Mouse (Mus musculus): ENCODE data around the gene Cdk6. TPM values are rescaled to one million over a fixed set of nuclear protein-coding genes. Genes with fewer than 3 reads are reported as not detected.
A peak's percentile ranks its signal among the peaks of the same experiment; 100 is the strongest.
"Not testable (repeated sequence)": the region's sequence is repeated elsewhere in the genome, so short reads cannot be mapped to it uniquely, and the experiment has no call there.

The Cdk6 gene
- total RNA-seq, 2 experiments from 2014 or later = 39.0 to 43.4 TPM

DNA sequence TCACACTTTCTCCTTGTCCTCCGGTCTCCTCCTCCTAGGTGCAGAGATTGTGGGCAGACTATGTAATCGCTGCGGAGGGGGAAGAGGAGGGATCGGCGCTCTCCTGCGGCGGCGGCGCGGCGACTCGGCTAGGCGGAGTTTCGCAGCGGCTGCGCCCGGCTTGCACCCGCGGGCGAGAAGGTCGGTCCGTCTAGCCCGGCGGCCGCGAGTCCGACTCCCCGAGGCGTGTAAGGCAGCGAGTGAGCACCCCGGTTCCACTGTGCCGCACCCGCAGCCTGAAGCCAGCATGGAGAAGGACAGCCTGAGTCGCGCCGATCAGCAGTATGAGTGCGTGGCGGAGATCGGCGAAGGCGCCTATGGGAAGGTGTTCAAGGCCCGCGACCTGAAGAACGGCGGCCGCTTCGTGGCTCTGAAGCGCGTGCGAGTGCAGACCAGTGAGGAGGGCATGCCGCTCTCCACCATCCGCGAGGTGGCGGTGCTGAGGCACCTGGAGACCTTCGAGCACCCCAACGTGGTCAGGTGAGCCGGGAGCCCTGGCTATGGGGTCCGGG is 2.9 kb downstream of the Cdk6 start:
- peak; percentile 66 to 67 for DNase-seq (ENCODE audit: low spot score in 2 of 2)

DNA sequence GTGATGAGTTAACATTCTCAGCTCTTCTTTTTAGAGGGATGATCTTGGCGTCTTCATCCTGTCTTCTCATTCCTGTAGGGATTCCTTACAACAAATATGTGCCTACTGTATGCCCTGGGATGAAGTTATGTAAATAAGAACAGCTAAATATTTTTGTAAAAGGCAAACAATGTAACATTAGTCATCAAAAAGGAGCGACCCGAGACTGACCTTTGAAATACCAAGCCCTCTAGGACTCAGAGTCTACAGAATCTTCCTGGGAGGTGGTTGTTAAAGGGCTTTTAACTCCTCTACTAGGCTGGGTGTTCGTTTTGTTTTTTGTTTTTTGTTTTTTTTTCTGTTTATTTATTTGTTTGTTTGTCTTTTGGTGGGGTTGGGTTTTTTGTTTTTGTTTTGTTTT is 4.3 kb downstream of the Cdk6 start:
- not testable (repeated sequence) for DNase-seq (ENCODE audit: low spot score in 2 of 2)

DNA sequence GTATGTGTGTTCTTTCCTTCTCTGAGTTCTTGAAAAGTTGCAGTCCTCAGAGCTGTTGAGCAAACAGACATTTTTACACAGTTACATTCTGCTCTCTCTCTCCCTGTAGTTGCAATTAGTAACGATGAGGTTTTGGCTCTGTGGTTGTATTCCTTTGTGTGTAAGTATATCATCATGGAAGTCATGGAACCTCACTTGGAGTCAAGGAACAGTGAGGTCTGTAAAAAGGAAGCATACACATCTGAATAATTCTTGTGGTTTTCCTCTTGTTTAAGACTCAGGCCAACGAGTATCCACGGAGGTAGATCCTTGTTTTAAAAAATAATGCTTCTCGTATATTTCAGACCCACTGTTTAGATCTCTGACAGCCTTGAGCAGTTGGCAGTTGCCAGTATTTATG is 8.1 kb downstream of the Cdk6 start:
- DNase-seq (ENCODE audit: low spot score in 2 of 2) = not testable (repeated sequence)

DNA sequence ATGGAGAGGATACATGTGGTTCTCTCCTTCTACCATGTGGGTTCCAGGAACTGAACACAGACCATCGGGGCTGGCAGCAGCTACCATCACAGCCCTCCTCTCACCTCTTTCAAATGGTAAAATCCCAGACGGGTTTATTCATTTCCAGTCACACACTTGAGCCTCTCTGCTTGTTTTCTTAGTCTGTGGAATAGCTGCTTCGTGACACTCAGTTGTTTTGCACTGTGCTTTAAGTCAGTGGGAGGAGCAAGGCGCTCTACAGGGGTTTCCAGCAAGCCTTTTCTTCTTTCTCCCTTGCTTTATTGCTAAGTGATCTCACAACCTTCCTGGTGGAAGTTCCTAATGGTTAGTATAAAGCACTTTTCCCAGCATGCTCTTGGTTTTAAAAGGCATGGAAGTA is 10.6 kb downstream of the Cdk6 start:
- DNase-seq (ENCODE audit: low spot score in 2 of 2) = not testable (repeated sequence)

DNA sequence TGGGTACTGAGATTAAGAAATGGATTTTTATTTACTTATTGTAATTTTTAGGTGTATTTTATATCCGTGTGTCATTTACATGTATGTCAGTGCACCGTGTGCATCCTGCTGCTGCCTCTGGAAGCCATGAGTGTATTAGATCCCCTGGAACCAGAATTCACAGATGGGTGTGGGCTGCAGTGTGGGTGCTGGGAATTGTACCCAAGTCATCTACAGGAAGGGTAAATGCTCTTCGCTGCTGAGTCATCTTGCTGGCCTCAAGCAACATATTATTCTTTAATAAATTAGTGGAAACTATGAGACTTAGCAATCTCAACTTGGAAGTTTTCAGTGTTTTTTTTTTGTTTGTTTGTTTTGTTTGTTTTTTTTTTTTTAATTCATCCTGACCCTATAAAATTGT is 11.0 kb downstream of the Cdk6 start:
- DNase-seq (ENCODE audit: low spot score in 2 of 2) = no peak

DNA sequence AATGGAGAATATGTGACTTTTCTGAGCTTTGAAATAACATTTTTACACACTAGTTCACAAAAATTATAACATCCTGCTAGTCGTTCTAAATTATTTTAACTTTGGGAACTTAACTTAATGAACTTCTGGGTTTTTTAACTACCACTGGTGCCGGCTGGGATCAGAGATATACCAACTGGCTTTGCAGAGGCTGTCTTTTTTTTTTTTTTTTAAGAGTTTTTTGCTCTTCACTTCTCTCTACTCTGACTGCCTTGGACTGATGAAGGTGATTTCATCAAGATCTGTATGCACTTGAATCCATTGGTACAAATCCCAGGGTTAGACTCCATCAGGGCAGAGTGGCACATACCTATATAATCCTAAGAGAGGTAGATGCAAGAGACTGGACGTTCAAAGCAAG is 11.5 kb downstream of the Cdk6 start:
- DNase-seq (ENCODE audit: low spot score in 2 of 2) = no peak

DNA sequence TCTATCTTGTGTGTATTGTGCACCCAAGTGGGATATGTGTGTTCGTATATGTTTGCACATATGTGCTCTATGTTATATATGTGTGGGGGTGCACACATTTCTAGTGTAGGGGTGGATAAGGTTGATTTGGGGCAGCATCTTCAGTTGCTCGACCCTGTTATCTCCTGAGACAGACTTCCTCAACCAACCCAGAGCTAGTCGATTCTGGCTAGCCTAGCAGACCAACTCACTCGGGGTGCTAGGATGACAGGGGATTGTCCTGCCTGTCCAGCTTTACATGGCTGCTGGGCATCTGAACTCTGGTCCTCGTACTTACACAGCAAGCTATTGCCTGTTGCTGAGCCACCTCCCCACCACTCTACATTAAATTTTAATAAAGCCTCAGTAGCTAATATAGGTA is 13.0 kb downstream of the Cdk6 start:
- no peak for DNase-seq (ENCODE audit: low spot score in 2 of 2)

DNA sequence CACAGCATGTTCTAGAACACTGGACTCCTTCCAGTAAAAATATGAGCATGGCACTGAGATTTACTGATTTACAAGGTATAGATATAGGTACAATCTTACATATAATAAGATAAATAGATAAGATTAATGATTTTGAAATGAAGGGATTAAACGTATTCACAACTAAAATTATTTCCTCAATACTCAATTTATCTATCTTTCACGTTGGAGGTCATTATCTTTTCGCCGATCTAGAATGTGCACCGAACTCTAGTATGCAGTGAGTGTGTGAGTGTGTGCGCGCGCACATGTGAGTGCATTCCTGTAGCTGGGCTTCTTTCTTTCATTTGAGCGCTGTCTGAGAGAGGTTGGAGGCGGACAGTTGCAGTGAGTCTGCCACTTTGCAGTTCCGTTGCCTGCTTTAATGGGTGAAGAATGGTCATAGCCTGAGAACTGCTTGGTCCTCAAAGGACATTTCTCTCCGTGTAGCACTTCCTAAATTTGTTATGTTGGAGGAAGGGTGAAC is 13.8 kb downstream of the Cdk6 start:
- no peak for DNase-seq (ENCODE audit: low spot score in 2 of 2)

DNA sequence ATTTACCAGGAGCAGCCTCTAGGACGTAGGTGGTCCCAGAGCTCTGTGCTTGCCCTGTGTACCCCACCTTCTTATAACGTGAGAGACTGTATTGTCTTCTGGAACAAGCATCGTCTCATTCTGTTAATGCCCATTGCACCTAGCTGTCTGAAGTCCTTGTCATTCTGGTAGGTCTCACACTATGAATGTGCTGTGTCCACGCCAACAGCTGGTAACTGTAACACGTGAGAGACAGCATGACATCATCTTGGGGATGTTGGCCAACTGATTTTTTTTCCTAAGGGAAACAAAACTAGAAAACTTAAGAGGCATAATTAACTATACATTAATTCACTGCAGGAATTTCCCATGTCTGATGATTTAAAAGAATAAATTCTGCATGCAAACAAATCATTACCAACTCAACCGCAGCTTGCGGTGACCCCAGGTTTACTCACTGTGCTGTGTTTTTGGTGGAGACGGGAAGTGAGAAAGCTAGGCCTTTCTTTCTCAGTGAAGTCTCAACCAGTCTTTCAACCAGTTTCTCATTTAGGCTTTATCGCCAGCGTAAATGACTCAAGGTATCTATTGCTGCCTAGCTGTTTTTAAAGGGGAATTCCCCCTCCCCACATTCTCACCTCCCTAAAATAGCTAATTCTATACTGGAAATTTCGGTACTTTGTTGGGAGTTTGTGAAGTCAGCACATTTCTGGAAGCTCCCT is 14.4 kb downstream of the Cdk6 start:
- DNase-seq (ENCODE audit: low spot score in 2 of 2) = no peak

DNA sequence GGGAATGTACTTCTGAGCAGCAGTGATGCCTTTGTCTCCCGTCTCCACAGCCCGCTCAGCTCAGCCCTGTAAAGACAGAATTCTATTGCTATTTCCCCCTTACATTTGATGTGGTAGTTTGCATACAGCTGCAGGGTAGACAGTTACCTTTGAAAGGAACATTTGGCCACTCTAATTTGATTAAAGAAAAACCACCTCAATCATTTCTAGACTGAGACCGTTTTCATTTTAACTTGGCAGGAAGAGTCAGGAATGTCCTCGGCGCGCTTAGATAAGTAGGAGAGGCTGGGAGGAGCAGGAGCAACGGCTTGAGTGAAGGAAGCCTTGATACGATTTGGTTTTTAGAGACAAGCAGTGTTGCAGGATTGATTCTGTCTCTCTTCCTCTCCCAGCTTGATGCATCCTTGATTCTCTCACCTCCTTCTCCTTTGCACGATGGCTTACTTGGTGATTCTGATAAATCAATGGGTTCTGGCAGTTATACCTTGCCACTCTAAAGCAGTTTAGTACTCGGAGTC is 15.0 kb downstream of the Cdk6 start:
- DNase-seq (ENCODE audit: low spot score in 2 of 2) = no peak

DNA sequence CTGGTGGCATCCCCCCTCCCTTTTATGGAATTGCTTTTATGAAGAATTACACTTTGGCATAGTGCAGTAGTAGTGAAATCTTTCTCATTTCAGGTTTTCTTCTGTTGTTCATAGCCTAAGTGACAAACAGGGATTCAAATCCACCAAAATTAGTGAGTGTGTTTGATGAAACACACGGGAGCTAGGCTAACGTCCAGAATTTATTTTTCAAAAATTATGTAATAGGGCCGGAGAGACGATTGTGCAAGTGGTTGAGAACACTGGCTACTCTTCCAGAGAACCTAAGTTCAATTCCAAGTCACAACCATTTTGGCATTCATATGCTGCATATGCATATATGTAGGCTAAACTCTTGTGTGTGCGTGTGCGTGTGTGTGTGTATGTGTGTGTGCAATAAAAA is 16.2 kb downstream of the Cdk6 start:
- DNase-seq (ENCODE audit: low spot score in 2 of 2) = no peak

DNA sequence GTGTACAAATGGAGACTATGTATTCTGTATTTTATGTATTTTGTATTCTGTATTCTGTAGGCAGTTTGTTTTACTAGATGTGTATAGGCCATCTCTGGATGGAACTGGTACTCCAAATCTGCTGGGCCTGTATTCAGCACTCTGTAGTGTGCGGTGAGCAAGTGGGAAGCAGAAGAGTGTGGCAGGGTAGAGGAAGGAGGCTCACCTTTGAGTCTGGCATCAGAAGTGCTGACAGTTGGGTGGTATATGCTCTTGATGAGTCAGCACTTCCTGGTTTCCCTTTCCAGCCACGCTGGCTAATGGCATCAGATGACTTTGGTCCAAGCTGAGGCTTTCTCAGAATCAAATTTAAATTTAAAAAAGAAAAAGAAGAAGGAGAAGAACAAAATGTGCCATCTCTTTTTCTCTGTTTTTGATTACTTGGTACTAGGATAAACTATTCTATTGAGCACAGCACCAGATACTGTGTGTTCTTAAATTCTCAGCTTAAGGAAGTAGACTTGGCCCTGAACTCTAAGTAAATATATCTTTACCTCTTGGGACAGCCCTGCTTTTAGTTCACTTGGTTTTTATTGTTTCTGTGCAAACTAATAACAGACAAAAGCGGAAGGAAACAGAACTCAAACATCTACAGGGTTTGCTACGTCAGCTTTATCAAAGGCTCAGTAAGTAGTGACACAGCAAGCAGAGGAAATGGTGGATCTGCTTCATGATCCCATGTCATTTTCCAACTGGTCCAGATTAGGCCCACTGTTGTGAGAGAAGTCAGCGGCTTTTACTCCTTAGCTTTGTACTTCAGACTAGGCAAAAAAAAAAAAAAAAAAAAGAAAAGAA is 17.6 kb downstream of the Cdk6 start:
- DNase-seq (ENCODE audit: low spot score in 2 of 2) = no peak

DNA sequence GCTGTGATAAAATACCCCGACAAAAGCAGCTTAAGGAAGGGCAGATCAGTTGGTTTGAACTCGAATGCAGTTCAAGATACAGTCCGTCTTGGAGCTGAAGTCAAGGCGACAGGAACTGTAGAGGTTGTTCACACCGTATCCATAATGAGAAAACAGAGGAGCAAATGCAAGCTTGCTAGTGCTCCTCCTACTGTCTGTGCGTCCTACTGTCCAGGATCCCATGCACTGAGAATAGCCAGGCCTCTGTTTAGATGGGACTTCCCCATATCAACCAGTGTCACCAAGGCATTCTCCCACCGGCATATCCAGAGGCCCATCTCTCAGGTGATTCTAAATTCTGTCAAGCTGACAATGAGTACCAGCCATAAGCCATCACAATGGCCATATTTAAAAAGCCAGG is 18.6 kb downstream of the Cdk6 start:
- DNase-seq (ENCODE audit: low spot score in 2 of 2) = no peak

DNA sequence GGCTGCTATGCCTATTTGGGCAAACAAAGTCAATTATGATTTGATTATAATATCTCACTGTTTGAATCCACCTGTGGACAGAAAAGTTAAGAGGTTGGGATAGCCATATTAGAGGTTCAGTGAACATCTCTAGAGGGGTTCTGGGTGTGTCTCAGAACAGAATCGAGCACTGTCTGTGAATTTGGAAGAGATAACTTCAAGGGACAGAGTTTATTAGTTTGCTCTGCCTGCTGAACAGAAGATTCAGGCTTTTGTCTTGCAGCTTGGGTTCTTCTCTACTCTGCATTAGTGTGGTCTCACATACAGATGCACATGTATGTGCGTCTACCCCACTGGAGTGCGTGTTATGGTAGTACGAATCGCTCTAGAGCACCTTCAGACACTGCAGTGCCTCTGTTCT is 20.0 kb downstream of the Cdk6 start:
- DNase-seq (ENCODE audit: low spot score in 2 of 2) = no peak

DNA sequence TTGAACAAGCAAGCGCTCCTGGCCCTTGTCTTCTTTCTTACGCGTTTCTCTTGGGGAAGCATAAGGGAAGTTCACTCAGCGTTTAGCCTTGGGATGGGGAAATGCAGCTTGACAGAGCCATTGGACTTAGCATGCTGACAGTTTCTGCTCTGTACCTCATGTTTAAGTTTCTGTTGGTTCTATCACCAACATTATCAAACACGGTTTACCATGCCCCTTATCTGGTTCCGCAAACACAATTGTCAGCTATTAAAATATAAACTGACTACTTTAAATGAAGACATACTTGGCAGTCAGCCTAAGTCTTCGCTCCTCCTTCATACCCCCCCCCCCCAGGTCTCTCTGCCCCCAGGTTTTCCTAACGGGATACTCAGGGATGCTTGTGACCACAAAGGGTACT is 20.8 kb downstream of the Cdk6 start:
- no peak for DNase-seq (ENCODE audit: low spot score in 2 of 2)

DNA sequence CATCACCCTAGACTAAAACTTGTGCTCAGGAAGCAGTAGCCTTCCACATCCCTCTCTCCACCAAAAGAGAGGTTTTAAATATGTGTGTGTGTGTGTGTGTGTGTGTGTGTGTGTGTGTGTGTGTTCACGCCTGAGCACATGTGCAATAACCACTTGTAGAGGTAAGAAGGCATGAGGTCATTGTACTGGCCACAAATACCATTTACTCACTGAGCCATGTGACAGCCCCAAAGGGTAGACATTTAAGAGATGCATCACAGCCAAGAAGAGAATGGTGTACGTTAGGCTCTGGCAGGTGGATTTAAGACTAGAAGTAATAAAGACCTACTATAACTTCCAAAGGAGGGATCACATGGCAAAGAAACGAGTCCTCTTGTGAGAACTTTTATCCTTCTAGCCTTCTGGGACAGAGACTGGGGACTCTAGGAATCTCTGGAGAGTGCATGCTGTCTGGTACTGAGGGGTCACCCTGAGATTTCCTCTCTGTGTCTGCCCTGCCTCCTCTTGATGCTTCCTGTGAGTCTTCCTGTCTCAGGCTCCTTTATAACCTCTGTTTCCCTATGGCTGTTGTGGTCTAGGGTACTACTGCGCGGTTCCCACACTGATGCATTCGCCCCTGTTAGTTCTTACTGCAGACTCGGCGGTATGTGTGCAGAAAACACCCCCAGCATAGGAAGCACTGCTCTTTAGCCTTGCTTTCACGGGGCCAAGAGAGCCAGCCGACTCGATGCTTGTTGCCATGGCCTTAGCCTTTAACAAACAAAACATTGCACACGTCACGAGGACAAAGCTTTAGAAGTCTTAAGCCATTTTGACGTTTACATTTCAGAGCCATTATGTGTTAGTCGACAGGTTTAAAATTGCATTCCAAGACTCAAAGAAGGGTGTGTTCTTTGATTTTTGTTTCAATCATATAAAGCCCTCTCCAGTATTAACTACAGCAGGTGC is 22.0 kb downstream of the Cdk6 start:
- DNase-seq (ENCODE audit: low spot score in 2 of 2) = no peak

DNA sequence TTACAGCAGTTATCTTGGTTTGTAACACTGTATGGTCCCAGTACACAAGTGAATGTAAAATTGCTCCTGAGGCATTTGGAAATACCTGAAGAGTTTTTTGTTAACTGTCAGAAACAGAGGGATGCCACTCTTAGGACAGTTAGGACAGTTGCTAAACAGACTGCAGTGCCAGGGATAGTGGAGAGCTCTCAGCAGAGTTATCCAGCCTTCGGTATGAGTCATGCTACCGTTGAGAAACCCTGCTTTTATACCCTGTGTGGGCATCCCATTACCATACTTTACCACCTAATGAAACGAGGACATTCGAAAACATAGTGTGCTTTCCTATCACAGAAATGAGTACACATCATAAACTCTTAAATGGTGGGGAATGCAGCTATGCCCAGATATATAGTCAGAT is 25.8 kb downstream of the Cdk6 start:
- DNase-seq (ENCODE audit: low spot score in 2 of 2) = no peak

DNA sequence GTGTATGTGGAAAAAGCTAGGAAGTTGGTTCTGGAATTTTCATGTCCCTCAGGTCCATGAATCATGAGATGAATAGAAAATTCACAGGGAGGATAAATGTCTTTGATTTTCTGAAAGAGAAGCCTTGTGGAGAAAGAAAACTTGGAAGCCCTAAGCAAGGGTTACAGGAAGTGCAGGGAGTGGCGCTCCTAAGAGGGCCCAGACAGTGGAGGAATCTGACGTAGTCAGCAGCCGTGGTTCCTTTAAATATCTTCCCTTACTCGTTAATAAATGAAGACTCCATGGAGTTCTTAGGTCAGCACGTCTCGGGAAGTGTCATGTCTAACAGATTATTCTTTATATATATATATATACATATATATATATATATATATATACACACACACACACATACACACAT is 28.0 kb downstream of the Cdk6 start:
- DNase-seq (ENCODE audit: low spot score in 2 of 2) = no peak

DNA sequence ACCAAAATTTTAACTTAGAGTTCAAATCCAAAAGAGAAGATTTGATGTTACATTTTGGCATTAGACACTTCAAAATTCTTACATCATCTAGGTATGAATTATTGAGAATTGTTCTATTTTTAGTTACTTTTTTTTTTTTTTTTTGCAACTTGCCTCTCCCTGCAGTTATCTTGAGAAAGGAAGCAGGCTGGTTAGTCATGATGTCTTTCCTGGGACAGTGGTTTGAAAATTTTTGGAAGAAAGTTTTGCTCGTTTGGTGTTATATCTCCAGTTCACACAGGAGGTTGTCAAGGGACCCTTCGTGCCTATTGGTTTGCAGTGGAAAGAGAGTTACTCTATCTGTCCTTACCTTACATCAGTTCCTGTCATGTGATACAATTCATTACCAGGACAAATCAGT is 29.9 kb downstream of the Cdk6 start:
- DNase-seq (ENCODE audit: low spot score in 2 of 2) = no peak

DNA sequence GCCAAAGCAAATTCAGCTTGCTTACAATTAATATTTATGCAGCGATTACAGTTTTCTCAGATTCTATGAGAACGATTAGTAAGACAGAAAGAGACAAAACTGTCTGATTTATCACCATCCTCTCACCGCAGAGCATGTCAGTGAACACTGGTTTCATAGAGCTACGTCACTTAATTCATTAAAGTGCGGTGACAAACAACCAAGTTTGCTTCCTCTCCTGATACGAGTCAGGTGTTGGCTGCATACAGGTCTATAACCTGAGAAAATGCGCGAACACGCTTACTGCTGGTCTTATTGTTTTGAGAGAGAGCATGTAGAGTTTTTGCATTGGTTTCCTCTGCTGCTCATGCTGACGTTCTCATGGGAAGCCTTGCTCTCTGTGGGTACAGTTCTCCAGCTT is 31.9 kb downstream of the Cdk6 start:
- DNase-seq (ENCODE audit: low spot score in 2 of 2) = no peak

DNA sequence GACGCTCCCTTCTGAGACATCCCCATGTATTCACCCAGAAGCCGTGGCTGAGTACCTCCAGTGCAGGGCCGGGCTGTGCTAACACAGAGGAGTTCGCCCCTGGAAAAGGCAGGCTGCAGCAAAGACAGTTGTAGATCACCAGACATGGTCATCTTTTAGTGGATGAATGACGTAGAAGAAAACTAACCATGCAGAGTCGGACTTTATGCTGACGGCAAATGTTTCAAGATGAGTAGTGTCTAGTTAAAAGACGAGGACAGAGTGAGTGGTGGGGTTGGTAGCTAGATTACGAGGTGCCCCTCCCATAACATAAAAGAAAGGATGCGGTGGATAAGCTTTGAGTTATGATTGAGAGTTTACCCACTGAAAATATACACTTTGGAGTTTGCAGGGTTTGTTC is 33.5 kb downstream of the Cdk6 start:
- DNase-seq (ENCODE audit: low spot score in 2 of 2) = no peak

Data from adrenal gland, postnatal 4 days (tissue).